In the genomic region with DNA sequence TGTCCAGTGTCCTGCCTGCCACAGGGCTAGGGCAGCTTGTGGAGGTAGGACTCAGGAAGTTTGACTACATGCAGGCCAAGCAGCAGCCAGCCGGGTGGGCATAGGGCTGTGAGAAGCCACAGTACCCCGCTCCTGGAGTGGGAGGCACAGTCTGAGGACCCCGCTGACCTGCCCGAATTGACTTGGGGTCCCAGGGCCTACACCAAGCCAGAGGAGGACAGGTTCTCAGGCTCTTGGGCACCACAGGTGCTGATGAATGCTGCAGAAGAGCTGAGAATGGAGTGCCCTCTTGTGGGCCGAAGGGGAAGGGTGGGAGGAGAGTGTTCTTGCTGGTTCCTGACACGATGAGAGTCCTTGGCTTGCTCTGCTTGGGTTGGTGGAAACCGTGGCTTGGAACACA, we compare ENCODE assay signal across 9 mouse cellular contexts. TPM values are rescaled to one million over a fixed set of nuclear protein-coding genes. Genes with fewer than 3 reads are reported as not detected.
A peak's percentile ranks its signal among the peaks of the same experiment; 100 is the strongest.
DNase-seq lines count a peak whose midpoint lies in the region; ATAC-seq lines count a peak whose summit lies in the region.
"Had no signal": no experiment of that assay in that cellular context is flagged by ENCODE, and none has a peak within 500 bp of the region (broad histone marks: within the 10 kb centered on the region; RNA-seq: fewer than 3 reads in every experiment).

No protein-coding gene starts in this region.

- 51% methylated on average over 7 of the region's 7 CpGs for WGBS in heart, embryonic 12.5 days

- H3K27me3 ChIP-seq in heart, embryonic 12.5 days (replicated peaks): no peaks in the 10 kb centered on the region

- no peak overlapping the region for H3K4me3 ChIP-seq in heart, embryonic 12.5 days

- H3K4me2 ChIP-seq in heart, embryonic 12.5 days: no peak overlapping the region

- DNase-seq in cerebellum, postnatal 25 days: peak; percentile 8 to 28
- no peak for DNase-seq in cerebellum, adult 8-10 months
- DNase-seq in urinary bladder, postnatal 14 days (ENCODE audit: low spot score): peak; percentile 8
- no peak for DNase-seq in urinary bladder, postnatal 25 days (ENCODE audit: low spot score)
- DNase-seq in kidney, adult 9 months: peak; percentile 31
- DNase-seq in mesoderm, embryonic 11.5 days (ENCODE audit: low read depth, low spot score): peak; percentile 22

- no peaks in the 10 kb centered on the region for H3K4me1 ChIP-seq in heart, embryonic 12.5 days (replicated peaks)

- ATAC-seq in heart, embryonic 12.5 days (ENCODE audit: insufficient number of reproducible peaks, low FRiP score): no peak
- ATAC-seq in monocyte, adult 5-6 weeks (replicated peaks; ENCODE audit: insufficient number of reproducible peaks, low FRiP score, low TSS enrichment, poor library complexity, severe bottlenecking): no peak

- no peaks in the 10 kb centered on the region for H3K36me3 ChIP-seq in heart, embryonic 12.5 days

- H3K9ac ChIP-seq in heart, embryonic 12.5 days: no peak overlapping the region

- H3K27ac ChIP-seq in heart, embryonic 12.5 days (ENCODE audit: poor library complexity, severe bottlenecking): no peak overlapping the region
- H3K27ac ChIP-seq: macrophage had no signal

- H3K9me3 ChIP-seq in heart, embryonic 12.5 days (replicated peaks): no peaks in the 10 kb centered on the region

RNA-seq across cellular contexts. Expression of a gene that starts 39.8 kb away (rescaled TPM):
- not detected in 2 replicates for polyA plus RNA-seq in heart, embryonic 12.5 days (2016; fragmentation: Nextera tagmentation; extraction: Ambion mirVana)
- total RNA-seq in monocyte, adult 5-6 weeks (2017): not detected in 3 replicates
- polyA plus RNA-seq: macrophage had no signal

Comparison
In these comparisons a context has a peak if more than half of its experiments do, and no peak if none do; other contexts are left out.
1. DNase-seq: peak in cerebellum, postnatal 25 days (2 of 2), urinary bladder, postnatal 14 days (single experiment), kidney, adult 9 months (single experiment) and mesoderm, embryonic 11.5 days (single experiment); none in cerebellum, adult 8-10 months (single experiment) and urinary bladder, postnatal 25 days (single experiment).